Mouse (Mus musculus) heart, postnatal 0 days (tissue): ENCODE measurements around the gene Calcr.

Experiments
- CTCF ChIP-seq: IDR thresholded peaks from 2 replicates; pipeline ENCODE4 v1.5.1; 2016; ENCODE audit warnings: antibody characterized with exemption, control low read depth, low read depth
- EP300 ChIP-seq: IDR thresholded peaks from 2 replicates; pipeline ENCODE4 v1.6.1; 2016; ENCODE audit warnings: antibody characterized with exemption, low read depth

DNA sequence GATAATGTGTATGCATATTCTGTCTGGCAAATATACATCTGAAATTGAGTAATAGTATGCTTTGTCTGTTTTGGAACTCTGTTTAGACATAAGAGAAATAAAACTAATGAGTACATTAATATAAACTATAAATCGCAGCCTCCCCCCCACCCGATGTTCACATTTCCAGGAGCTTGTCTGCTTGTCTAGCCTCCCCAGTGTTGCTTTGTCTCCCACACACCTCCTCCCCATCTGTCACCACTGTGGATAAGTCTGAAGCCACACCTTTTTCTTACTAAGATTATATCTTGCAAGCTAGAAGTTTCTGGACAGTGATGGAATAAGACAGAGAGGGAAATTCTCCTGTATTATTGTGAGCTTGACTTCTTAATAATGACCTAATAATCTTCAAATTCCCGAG, 12.9 kb downstream of the Calcr start:
- TF ChIP-seq CTCF (no peak), EP300 (no peak)
